Mouse (Mus musculus) heart, adult 2 months (tissue): ENCODE data around the gene Coq8a.

ENCODE experiments used
- EP300 ChIP-seq: fragments of 200-500 bp; IDR thresholded peaks from 2 replicates; pipeline ENCODE4 v1.6.1; 2011; ENCODE audit warnings: low read depth, low read length, control low read depth; ENCODE audit not compliant: insufficient read depth
- POLR2A ChIP-seq: fragments of 200-500 bp; IDR thresholded peaks from 2 replicates; pipeline ENCODE4 v1.6.1; 2011; ENCODE audit warnings: mild to moderate bottlenecking, low read depth, low read length, control low read depth; ENCODE audit not compliant: insufficient read depth

DNA sequence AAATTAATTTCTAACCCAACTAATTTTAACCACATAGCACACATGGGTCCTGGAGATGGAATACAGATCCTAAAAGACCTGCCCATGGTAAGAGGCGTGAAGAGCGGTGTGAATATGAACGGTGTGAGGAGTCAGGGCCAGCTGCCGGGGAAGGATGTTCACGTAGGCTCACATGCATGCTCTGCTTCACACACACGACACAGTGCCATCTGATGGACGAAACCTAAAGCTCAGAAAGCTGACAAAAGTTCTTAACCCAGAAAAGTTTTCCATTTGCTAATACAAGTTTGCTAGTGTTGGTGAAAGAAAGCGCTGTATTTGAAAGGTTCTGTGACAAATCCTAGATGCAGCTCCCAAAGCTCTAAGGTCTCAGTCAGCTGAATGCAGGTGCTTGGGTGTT lies 48.2 kb downstream of the Coq8a start:
- TF ChIP-seq EP300: no peak
- no peak for TF ChIP-seq POLR2A
